Comparison of ENCODE assay signal across 22 mouse cellular contexts in the genomic region with DNA sequence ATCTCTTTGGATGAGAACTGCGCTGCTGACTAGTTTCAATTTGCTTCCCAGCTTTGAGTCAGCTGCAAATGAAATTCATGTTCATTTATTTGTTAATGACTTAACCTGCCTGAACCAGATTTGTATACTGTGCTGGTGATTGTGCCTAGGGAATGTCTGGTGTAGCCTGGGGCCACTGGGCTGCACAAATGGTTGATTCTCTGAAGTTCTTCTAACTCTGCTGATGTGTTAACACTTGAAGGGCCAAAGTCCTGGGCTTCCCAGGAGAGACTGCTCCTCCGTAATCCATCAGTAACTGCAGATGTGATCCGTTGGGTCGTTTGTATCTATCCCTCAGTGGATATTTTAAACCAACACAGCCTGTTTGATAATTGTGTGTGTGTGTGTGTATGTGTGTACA. TPM values are rescaled to one million over a fixed set of nuclear protein-coding genes. Genes with fewer than 3 reads are reported as not detected.
DNase-seq lines count a peak whose midpoint lies in the region; ATAC-seq and TF ChIP-seq lines count a peak whose summit lies in the region.
"Had no signal": no experiment of that assay in that cellular context is flagged by ENCODE, and none has a peak within 500 bp of the region (broad histone marks: within the 10 kb centered on the region; RNA-seq: fewer than 3 reads in every experiment).

No protein-coding gene starts in this region.

- peak; percentile 62 for DNase-seq in kidney, adult 9 months
- peak; percentile 45 to 58 for DNase-seq in kidney, postnatal 25 days
- no peak for DNase-seq in kidney, postnatal 4 days
- peak; percentile 80 for DNase-seq in midbrain, embryonic 11.5 days (ENCODE audit: low spot score, missing footprints)
- no peak for DNase-seq in midbrain, postnatal 0 days (ENCODE audit: low spot score)
- peak; percentile 31 for DNase-seq in ZHBTc4 (ENCODE audit: low read depth, low spot score)
- no peak for DNase-seq in heart, postnatal 10 days
- DNase-seq: adrenal gland, adult 8-10 months; adrenal gland, postnatal 14 days; adrenal gland, postnatal 36 days; cerebellum, adult 11-12 months; cerebellum, adult 2 months; cerebellum, adult 9-10 months; cerebellum, postnatal 10 days; cerebellum, postnatal 25 days had no signal

- intact Hi-C loops in heart, postnatal 10 days (cut with DNase I) = no loop called here

- H3K9ac ChIP-seq in kidney, embryonic 16.5 days (replicated peaks; ENCODE audit: low read length) = no peak overlapping the region
- H3K9ac ChIP-seq in midbrain, embryonic 11.5 days (ENCODE audit: low read length) = no peak overlapping the region
- no peak overlapping the region for H3K9ac ChIP-seq in midbrain, postnatal 0 days (replicated peaks; ENCODE audit: low read length, poor library complexity, severe bottlenecking)
- H3K9ac ChIP-seq: embryonic facial prominence, embryonic 12.5 days; forebrain, embryonic 13.5 days; forebrain, embryonic 15.5 days had no signal

- H3K27ac ChIP-seq in kidney, embryonic 16.5 days (ENCODE audit: low read length) = no peak overlapping the region
- no peak overlapping the region for H3K27ac ChIP-seq in midbrain, embryonic 11.5 days (ENCODE audit: low read depth, low read length)
- no peak overlapping the region for H3K27ac ChIP-seq in midbrain, postnatal 0 days (ENCODE audit: low read depth, low read length)
- H3K27ac ChIP-seq: embryonic facial prominence, embryonic 10.5 days; embryonic facial prominence, embryonic 12.5 days; forebrain, embryonic 13.5 days; forebrain, embryonic 15.5 days had no signal

- TF ChIP-seq CTCF in midbrain, postnatal 0 days (IDR thresholded peaks at IDR 0.05) = no peak

- no peak overlapping the region for H3K4me2 ChIP-seq in kidney, embryonic 16.5 days (replicated peaks; ENCODE audit: low read depth, low read length)
- no peak overlapping the region for H3K4me2 ChIP-seq in midbrain, embryonic 11.5 days
- no peak overlapping the region for H3K4me2 ChIP-seq in midbrain, postnatal 0 days (ENCODE audit: low read depth, low read length, poor library complexity, severe bottlenecking)
- H3K4me2 ChIP-seq: embryonic facial prominence, embryonic 12.5 days; forebrain, embryonic 13.5 days; forebrain, embryonic 15.5 days had no signal

- H3K9me3 ChIP-seq in kidney, embryonic 16.5 days (ENCODE audit: low read length) = no peaks in the 10 kb centered on the region
- H3K9me3 ChIP-seq in midbrain, embryonic 11.5 days (ENCODE audit: control insufficient read depth, low read length) = no peaks in the 10 kb centered on the region
- H3K9me3 ChIP-seq in midbrain, postnatal 0 days (ENCODE audit: low read length) = no peaks in the 10 kb centered on the region
- H3K9me3 ChIP-seq: embryonic facial prominence, embryonic 10.5 days; embryonic facial prominence, embryonic 12.5 days; forebrain, embryonic 13.5 days; forebrain, embryonic 15.5 days had no signal

- H3K36me3 ChIP-seq in kidney, embryonic 16.5 days (ENCODE audit: insufficient read depth, low read length) = no peaks in the 10 kb centered on the region
- no peaks in the 10 kb centered on the region for H3K36me3 ChIP-seq in midbrain, embryonic 11.5 days (ENCODE audit: control insufficient read depth, insufficient read depth, low read length)
- no peaks in the 10 kb centered on the region for H3K36me3 ChIP-seq in midbrain, postnatal 0 days (ENCODE audit: insufficient read depth, low read length)
- H3K36me3 ChIP-seq: embryonic facial prominence, embryonic 10.5 days; embryonic facial prominence, embryonic 12.5 days; forebrain, embryonic 15.5 days had no signal

- H3K4me1 ChIP-seq in kidney, embryonic 16.5 days (ENCODE audit: insufficient read depth, low read length) = peaks cover 12% of the 10 kb centered on the region; the same call in 1 of the 2 replicates
- H3K4me1 ChIP-seq in midbrain, embryonic 11.5 days (ENCODE audit: control insufficient read depth, insufficient read depth, low read length) = peaks cover 8% of the 10 kb centered on the region; the same call in 1 of the 2 replicates
- H3K4me1 ChIP-seq in midbrain, postnatal 0 days (ENCODE audit: insufficient read depth, low read length) = no peaks in the 10 kb centered on the region
- H3K4me1 ChIP-seq: forebrain, embryonic 13.5 days; forebrain, embryonic 15.5 days had no signal

- ATAC-seq in kidney, embryonic 16.5 days (ENCODE audit: low FRiP score, low TSS enrichment) = no peak
- no peak for ATAC-seq in midbrain, embryonic 11.5 days (ENCODE audit: low FRiP score)
- no peak for ATAC-seq in midbrain, postnatal 0 days (ENCODE audit: low FRiP score)
- ATAC-seq: activated CD4-positive, CD25-positive, alpha-beta regulatory T cell, adult 4 months; forebrain, embryonic 13.5 days; forebrain, embryonic 15.5 days had no signal

- H3K27me3 ChIP-seq in kidney, embryonic 16.5 days (ENCODE audit: insufficient read depth, low read length) = peaks cover 4% of the 10 kb centered on the region; the same call in 1 of the 2 replicates
- no peaks in the 10 kb centered on the region for H3K27me3 ChIP-seq in midbrain, embryonic 11.5 days (ENCODE audit: control insufficient read depth, insufficient read depth, low read length)
- H3K27me3 ChIP-seq in midbrain, postnatal 0 days (ENCODE audit: insufficient read depth, low read length) = no peaks in the 10 kb centered on the region

- H3K4me3 ChIP-seq in kidney, embryonic 16.5 days (ENCODE audit: low read length) = no peak overlapping the region
- H3K4me3 ChIP-seq in midbrain, embryonic 11.5 days (ENCODE audit: low read depth, low read length) = no peak overlapping the region
- H3K4me3 ChIP-seq in midbrain, postnatal 0 days (ENCODE audit: low read depth, low read length) = no peak overlapping the region
- H3K4me3 ChIP-seq: embryonic facial prominence, embryonic 10.5 days; embryonic facial prominence, embryonic 12.5 days; forebrain, embryonic 13.5 days; forebrain, embryonic 15.5 days had no signal

- WGBS in kidney, embryonic 16.5 days = 71% methylated on average over 4 of the region's 4 CpGs
- 89% methylated on average over 4 of the region's 4 CpGs for WGBS in midbrain, embryonic 11.5 days
- WGBS in midbrain, postnatal 0 days = 85% methylated on average over 4 of the region's 4 CpGs

RNA-seq across cellular contexts. Expression of gene Maf, which starts 7.7 kb away (rescaled TPM):
- 7.9 and 9.0 TPM in 2 replicates for polyA plus RNA-seq in kidney, embryonic 16.5 days (2015; fragmentation: Nextera tagmentation; extraction: Ambion mirVana)
- polyA plus RNA-seq in midbrain, embryonic 11.5 days (2014; fragmentation: Nextera tagmentation; extraction: Ambion mirVana) = 4.2 and 4.7 TPM in 2 replicates
- total RNA-seq in midbrain, postnatal 0 days (2014; rRNA removed) = 26.6 and 36.4 TPM in 2 replicates
- polyA plus RNA-seq in midbrain, postnatal 0 days (2015; fragmentation: Nextera tagmentation; extraction: Ambion mirVana) = 7.7 and 7.9 TPM in 2 replicates
- 1 to 10 TPM; 7.4 to 7.7 TPM for total RNA-seq in heart, postnatal 10 days (2021)
- total RNA-seq: MEL had no signal

Comparison
In these comparisons a context has a peak if more than half of its experiments do, and no peak if none do; other contexts are left out.
1. DNase-seq: peak in kidney, adult 9 months (single experiment), kidney, postnatal 25 days (2 of 2), midbrain, embryonic 11.5 days (single experiment) and ZHBTc4 (single experiment); none in kidney, postnatal 4 days (0 of 2), midbrain, postnatal 0 days (single experiment) and heart, postnatal 10 days (0 of 2).